Mouse (Mus musculus) adrenal gland, adult 18-20 months (tissue): Measurements from ENCODE around the gene Cyp2b10. TPM values are rescaled to one million over a fixed set of nuclear protein-coding genes. Genes with fewer than 3 reads are reported as not detected.
A peak's percentile ranks its signal among the peaks of the same experiment; 100 is the strongest.
"Not testable (repeated sequence)": the region's sequence is repeated elsewhere in the genome, so short reads cannot be mapped to it uniquely, and the experiment has no call there.

ENCODE experiments used
- DNase-seq, 2 experiments: peaks; one replicate each; pipeline ENCODE4 v3.0.0; 2021 to 2022; ENCODE audit warnings: low spot score in 2 of 2
- long read RNA-seq, 2 experiments: library from polyadenylated mRNA; stranded (forward); transcript quantifications; one replicate each; pipeline ENCODE4 v2.0.0; 2021
- total RNA-seq, 2 experiments: library from RNA; stranded (reverse); gene quantifications; 1 replicate in 1 of 2; 2 replicates in 1 of 2; pipeline ENCODE4 v1.2.3; 2021

Cyp2b10 gene
- 10 to 100 TPM in 1 of 2 experiments, 1 to 10 TPM in 1; 8.3 to 26.8 TPM for total RNA-seq
- long read RNA-seq, experiment 1, transcript Cyp2b10-202 (9 exons, 1,916 nt) = major isoform, 13 of 13 reads
- long read RNA-seq, experiment 1, partial matches to known transcripts = 0 of 13 reads
- long read RNA-seq, experiment 1, other reads (novel, unspliced or antisense) = 0 of 13 reads
- long read RNA-seq, experiment 2, transcript Cyp2b10-202 (9 exons, 1,916 nt) = major isoform, 27 of 33 reads
- long read RNA-seq, experiment 2, partial matches to known transcripts = 3 of 33 reads
- long read RNA-seq, experiment 2, other reads (novel, unspliced or antisense) = 3 of 33 reads

GRCm38 (mm10) chr7:25897411-25897810 is at the start of gene Cyp2b10:
Gene Cyp2b10 (plus strand): TSS chr7:25897620.
- no peak for DNase-seq

GRCm38 (mm10) chr7:25847722-25848443 is 49.5 kb upstream of the Cyp2b10 start:
- peak; percentile 89 to 90 for DNase-seq

GRCm38 (mm10) chr7:25848444-25848812 is 49.0 kb upstream of the Cyp2b10 start:
- DNase-seq = peak in 1 of 2 experiments; percentile 14

- peak; percentile 62 to 75 for DNase-seq
Measured at GRCm38 (mm10) chr7:25855082-25855481, 42.3 kb upstream of the Cyp2b10 start.

GRCm38 (mm10) chr7:25859962-25860870 is 37.2 kb upstream of the Cyp2b10 start:
- no peak for DNase-seq

- DNase-seq = no peak
Measured at GRCm38 (mm10) chr7:25862365-25862764, 35.1 kb upstream of the Cyp2b10 start.

GRCm38 (mm10) chr7:25863756-25864155 is 33.7 kb upstream of the Cyp2b10 start:
- DNase-seq = no peak

GRCm38 (mm10) chr7:25864861-25865260 is 32.6 kb upstream of the Cyp2b10 start:
- no peak for DNase-seq

GRCm38 (mm10) chr7:25869789-25870188 is 27.6 kb upstream of the Cyp2b10 start:
- no peak for DNase-seq

GRCm38 (mm10) chr7:25872624-25873023 is 24.8 kb upstream of the Cyp2b10 start:
- DNase-seq = no peak

- no peak for DNase-seq
Measured at GRCm38 (mm10) chr7:25878735-25879134, 18.7 kb upstream of the Cyp2b10 start.

- DNase-seq = not testable (repeated sequence)
Measured at GRCm38 (mm10) chr7:25880721-25881120, 16.7 kb upstream of the Cyp2b10 start.

- no peak for DNase-seq
Measured at GRCm38 (mm10) chr7:25884272-25884671, 13.1 kb upstream of the Cyp2b10 start.

- no peak for DNase-seq
Measured at GRCm38 (mm10) chr7:25887758-25888157, 9.7 kb upstream of the Cyp2b10 start.

GRCm38 (mm10) chr7:25893159-25893558 is 4.3 kb upstream of the Cyp2b10 start:
- DNase-seq = no peak

- DNase-seq = peak; percentile 20 to 27
Measured at GRCm38 (mm10) chr7:25895162-25895561, 2.3 kb upstream of the Cyp2b10 start.

- DNase-seq = no peak
Measured at GRCm38 (mm10) chr7:25898064-25898463, 644 bp downstream of the Cyp2b10 start.

- no peak for DNase-seq
Measured at GRCm38 (mm10) chr7:25902061-25902690, 4.8 kb downstream of the Cyp2b10 start.

GRCm38 (mm10) chr7:25903156-25903555 is 5.7 kb downstream of the Cyp2b10 start:
- no peak for DNase-seq

- DNase-seq = no peak
Measured at GRCm38 (mm10) chr7:25904066-25904465, 6.6 kb downstream of the Cyp2b10 start.

- DNase-seq = no peak
Measured at GRCm38 (mm10) chr7:25904489-25904888, 7.1 kb downstream of the Cyp2b10 start.
